Mouse (Mus musculus): ENCODE measurements around the gene Unc5b. TPM values are rescaled to one million over a fixed set of nuclear protein-coding genes. Genes with fewer than 3 reads are reported as not detected.

The Unc5b gene
- total RNA-seq, 2 experiments from 2014 or later = not detected

DNA sequence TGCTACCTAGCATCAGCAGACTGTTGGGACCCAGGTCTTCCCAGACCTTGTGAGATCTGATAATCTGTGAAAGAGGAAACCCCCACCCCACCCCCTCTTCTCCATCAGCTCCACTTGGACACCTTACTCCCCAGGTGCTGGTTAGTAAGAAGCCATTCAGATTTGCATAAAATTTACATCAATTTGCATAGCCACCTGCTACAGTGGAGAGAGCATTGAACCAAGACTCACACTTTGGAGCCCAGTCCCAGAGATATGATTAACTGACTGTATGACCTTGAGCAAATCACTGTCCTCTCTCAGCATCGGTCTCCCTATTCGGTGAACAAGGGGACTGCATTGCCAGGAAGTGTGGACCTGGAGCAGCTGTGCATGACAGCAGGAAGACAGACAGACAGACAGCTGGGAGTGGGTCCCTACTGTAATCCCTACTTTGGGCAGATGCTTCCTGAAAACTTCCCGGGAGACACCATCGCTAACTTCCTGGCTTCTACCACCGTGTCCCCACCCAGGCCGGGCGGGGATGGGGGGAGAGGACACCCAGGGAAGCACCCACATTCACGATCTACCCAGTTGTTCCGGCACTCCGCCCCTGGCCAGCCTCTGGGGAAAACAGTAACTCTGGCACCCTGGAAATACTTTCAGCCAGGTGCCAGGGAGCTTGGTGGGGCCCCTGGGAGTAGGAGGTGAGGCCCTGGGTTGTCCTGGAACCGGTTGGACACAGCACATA lies 30.0 kb downstream of the Unc5b start:
- ATAC-seq (replicated peaks; ENCODE audit: poor library complexity) = no peak

DNA sequence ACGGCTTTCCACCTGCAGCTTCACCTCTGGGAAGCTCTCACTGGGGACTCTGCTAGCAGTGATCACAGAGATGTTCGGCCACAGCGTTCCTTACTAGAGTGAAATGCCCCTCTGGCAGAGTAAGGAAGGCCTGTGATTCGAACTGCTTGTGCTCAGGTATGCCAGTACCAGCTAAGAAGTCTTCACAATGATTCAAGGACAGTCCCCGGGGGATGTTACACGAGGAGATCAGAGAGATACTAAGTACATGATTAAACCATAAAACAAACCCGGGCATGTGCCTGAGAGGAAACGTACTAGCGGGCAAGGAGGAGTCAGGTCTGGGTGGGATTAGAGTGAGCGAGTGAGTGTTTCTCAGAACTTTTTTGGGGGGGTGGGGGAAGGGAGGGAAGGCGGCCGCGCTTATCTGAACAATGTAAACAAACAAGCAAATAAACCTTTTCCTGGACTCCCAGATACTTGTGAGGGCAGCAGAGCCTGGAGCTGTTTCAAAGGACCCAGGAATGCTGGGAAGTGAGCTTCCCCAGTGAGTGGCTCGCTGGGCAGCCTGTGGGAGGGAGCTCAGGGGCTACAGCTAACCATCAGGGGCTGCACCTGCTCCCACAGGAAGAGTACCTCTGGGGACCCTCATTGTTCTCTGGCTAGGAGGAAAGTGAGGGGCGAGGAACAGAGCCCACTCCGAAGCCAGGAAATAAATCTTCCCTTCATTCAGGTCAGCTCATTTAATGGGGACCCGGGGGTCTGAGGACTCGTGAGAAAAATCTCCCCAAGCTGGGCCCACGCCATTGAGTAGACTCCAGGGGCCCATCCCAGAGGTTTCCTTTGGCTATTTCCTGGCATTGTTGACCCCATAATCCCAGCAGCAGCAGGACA lies 30.9 kb downstream of the Unc5b start:
- ATAC-seq (replicated peaks; ENCODE audit: poor library complexity) = no peak

DNA sequence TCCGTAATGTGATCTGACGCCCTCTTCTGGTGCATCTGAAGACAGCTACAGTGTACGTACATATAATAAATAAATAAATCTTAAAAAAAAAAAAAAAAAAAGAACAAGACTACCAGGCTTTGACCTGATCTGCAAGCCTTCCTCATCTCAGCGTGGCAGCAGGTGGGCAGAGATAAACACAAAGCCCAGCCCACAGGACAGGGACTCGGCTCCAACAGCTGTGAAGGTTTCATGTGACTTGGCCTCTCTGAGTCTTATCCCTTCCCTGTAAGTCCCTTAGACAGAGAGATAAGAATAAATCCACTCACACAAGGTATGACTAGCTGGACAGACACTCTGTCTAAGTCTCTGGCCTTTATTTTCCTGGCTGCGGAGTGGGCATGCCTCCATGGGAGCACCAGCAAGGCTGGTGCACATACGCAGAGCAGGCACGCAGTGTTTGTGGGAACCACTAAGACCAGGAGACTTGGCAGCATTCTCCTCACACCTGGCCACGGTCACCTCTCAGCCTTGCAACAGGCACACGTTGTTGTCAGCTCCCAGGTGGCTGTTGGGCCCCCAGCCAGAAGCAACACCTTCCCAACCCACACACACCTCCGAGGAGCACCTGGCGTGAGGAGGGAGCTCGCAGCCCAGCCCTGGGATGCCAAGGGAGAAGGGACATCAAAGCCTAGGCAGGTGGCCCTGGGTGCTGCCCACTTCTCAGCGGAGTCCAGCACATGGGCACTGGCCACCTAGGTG lies 33.5 kb downstream of the Unc5b start:
- ATAC-seq (replicated peaks; ENCODE audit: poor library complexity) = no peak

DNA sequence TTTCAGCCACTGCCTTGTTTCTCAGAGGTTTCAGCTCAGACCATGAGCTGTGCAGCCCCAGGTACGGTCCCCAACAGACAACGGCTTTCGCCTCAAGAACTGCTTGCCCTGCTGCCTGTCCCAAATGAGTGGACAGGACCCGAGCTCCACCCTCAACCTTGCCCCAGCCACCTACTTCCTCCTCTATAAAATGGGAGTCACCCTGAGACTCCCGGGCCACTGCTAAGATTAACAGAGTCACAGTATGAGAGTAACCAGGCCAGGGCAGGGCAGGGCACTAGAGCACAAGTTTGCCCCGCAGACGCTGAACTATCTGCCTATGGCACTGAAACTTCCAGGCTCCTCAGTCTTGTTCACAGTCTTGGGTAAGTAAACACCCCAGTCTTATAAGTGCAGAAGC lies 34.9 kb downstream of the Unc5b start:
- no peak for ATAC-seq (replicated peaks; ENCODE audit: poor library complexity)

DNA sequence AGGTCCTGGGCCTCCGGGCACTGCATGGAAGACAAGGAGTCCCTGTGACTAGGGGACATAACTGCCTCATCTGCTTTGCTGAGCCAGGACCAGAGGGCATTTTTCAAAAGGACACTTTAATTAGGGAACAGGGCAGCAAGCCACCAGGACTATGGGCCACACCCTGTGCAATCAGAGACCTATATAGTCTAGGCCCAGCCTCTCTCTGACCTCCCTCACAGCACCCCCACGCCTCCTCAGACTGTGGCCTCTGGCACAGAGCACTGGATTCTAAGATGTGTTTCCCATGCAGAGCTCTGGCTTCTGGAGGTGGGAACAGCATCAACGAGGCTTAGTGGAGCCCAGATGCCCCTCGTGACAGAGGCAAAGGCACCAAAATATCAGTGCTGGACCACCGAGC lies 35.4 kb downstream of the Unc5b start:
- ATAC-seq (replicated peaks; ENCODE audit: poor library complexity) = no peak

DNA sequence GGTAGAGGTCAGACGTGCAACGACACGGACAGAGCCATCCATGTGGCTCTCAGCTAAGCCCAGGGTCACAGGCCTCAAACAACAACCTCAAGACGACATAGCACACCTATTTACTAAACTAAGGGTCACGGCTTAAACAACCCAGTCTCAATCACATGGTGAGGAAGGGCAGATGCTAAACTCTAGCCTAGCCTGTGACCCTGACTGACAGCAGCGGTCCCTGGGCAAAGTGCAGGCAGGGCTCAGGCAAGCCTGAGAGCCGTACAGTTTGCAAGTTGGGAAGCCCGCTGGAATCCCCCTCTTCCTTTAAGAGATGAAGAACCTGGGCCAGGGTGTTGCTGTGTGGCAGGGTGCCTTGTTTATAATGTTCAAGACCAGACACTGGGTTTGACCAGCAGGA lies 36.6 kb downstream of the Unc5b start:
- ATAC-seq (replicated peaks; ENCODE audit: poor library complexity) = no peak

DNA sequence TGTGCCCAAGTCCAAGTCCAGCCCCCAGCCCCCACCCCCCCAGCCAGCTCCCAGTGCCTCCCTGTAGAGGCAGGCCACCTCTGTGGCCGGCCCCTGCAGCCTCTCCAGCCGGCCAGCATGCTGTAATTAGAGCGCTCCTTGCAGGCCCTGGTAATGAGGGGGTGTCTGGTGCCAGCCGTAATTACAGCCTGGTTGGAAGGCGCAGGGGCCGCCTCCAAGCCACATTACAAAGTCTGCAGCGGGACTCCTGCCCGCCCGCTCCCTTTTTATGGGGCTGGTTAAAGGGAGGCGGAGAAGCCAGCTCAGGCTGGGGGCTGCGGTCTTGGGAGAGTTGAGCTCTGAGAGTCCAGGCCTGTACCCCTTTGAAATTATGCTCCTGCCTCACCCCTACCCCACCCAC lies 37.0 kb downstream of the Unc5b start:
- ATAC-seq (replicated peaks; ENCODE audit: poor library complexity) = no peak

DNA sequence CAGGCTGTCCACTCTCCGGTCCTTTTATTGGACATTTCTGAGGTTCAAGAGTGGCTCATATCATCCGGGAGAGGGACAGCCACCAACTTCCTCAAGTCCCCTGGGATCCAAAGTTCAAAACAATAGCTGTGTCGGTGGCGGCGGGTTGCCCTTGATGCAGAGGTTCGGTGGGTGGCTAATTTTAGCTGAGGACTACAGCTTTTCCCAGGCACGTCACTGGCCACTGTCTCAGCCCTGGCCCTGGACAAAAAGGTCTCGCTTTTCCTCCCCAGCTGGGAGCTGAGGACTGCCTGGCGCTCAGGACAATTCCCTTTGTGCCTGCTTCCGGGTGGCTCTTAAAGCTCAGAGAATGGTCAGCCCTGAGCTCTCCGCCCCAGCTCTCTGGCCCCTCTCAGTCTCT lies 38.5 kb downstream of the Unc5b start:
- ATAC-seq (replicated peaks; ENCODE audit: poor library complexity) = no peak

DNA sequence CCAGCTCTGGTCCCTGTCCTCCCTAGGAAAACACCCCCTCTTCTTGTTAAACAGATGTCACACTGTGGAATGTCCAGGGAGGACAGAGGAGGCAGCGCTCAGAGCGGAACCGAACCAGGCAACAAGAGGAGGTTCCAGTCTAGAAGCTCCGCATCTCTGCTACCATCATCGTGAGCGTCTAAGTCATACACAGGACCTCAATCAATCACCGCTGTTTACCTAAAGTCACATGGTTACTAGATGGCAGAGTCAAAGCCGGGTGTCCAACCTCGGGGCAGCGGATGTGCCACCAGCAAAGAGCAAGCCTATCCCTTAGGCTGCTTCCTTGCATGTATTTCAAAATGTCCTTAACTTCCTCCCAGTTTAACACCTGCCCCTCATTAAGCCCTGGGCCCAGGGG lies 39.0 kb downstream of the Unc5b start:
- ATAC-seq (replicated peaks; ENCODE audit: poor library complexity) = no peak

DNA sequence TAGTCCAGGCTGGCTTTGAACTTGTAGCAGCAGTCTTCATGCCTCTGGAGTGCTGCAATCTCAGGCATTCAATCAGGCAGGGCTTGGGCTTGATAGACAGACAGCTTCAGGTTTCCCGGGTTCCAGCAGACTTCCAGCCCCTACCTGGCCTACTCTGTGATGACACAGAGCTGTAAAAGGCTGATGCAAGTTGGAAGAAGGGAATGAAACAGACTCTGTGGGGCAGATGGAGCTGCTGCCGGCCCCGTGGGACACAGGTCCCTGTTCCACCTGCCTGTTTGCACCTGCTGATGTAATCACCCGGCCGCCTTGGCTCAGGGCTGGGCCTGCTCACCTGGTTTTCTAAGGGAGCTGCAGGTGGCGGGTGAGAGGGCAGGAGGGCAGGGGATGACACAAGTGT lies 40.5 kb downstream of the Unc5b start:
- no peak for ATAC-seq (replicated peaks; ENCODE audit: poor library complexity)

DNA sequence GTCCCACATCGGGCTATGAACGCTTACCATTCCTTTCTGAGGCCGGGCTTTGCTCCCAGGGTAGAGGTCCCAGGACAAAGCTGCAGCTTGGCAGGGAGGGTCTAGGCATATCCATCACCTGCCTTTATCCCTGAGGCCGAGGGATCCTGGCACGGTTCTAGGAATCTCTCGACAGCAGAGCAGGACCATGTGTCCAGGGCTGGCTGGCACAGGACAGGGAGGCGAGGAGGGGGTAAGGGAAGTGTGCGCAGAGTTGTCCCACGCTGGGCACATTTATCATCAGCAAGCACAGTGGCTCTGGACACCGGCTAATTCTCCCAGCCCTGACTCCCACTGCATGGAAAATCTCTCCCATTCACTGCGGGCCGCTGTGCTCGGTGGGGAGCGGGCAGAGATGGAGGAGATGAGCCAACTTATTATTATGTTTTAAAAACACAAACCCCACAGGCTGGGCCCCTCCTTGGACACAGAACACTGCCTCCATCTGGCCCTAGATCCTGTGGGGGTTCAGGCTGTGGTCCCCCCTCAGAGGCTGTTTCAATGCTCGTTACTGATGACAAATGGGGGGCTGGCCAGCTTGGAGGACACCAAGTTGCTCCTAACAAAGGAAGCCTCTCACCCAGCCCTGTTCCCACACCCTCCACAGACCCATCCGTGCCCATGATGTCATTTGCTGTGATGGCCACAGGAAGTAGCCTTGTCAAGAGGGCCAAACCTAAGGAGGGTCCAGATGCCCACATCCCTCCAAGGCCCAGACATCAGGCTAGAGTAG lies 43.9 kb downstream of the Unc5b start:
- no peak for ATAC-seq (replicated peaks; ENCODE audit: poor library complexity)

DNA sequence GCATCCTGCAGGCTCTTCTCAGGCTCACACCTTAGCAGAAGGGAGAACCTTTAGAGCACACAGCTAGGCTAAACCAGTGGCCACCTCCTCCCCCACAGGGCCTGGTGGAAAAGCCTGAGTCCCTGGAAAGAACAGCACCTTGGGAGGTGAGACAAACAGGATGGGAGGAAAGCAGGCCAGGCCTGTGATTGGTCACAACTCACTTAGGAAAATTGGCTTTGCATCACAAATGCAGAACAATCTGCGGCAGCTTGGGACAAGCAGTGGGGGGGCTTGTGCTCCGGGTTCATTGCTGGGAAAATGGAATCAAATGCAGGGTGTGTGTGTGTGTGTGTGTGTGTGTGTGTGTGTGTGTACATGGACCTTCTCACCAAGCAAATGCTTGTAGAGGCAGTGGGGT lies 47.8 kb downstream of the Unc5b start:
- ATAC-seq (replicated peaks; ENCODE audit: poor library complexity) = no peak

DNA sequence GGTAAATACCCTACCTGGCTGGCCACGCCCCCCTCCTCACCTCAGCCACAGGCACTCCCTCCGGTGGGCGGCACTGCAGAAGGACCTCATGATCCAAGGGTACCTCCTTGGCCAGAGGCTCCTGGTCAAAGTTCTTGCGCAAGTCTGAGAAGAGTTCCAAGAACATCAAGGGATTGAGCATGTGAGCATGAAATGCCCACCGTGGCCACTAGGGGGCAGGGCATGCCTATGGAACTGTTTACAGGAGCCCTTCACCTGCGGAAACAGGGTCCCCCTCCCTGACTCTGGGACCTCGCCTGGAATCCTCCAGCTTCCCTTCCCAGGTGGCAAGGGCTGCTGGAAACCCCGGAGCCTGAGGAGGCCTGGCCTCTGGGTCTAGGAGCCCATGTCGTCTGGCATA lies 51.8 kb downstream of the Unc5b start:
- ATAC-seq (replicated peaks; ENCODE audit: poor library complexity) = peak; percentile 78

DNA sequence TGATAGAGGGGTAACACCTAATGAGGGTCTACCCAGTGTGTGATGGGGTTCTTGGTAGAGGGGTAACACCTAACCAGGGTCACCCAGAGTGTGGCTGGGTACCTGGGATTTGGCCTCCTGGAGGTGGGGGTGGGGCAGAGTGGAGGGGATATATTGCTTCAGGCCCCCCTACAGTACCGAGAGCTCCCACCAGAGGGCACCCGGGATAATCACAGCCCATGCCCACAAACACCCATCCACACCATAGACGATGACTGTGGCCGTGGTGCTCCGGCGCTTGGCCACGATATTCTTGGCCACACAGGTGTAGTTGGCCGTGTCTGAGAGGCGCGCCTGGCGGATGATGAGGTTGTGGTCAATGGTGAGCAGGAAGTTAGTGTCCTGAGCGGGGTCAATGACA lies 52.8 kb downstream of the Unc5b start:
- peak; percentile 56 for ATAC-seq (replicated peaks; ENCODE audit: poor library complexity)

DNA sequence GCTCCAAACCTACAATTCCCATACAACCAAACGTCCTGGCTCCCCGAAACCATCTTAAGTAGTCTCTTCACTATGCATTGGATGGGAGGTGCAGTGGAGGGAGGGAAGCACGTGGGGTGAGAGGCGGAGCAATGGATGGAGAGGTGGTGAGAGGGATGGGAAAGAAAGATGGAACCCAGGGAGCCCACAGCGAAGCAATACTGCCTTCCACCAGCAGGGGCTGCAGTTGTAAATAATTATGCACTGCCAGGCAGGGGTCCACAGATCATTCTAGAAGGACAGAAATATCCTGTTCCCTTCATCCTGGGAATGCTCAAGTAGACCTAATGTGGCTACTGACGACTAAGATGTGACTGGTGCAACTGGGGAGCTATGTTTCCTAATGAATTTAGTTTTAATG lies 55.9 kb downstream of the Unc5b start:
- 0 out of 2 replicates have a peak, but pooled peaks have one; percentile 19 for ATAC-seq (replicated peaks; ENCODE audit: poor library complexity)

DNA sequence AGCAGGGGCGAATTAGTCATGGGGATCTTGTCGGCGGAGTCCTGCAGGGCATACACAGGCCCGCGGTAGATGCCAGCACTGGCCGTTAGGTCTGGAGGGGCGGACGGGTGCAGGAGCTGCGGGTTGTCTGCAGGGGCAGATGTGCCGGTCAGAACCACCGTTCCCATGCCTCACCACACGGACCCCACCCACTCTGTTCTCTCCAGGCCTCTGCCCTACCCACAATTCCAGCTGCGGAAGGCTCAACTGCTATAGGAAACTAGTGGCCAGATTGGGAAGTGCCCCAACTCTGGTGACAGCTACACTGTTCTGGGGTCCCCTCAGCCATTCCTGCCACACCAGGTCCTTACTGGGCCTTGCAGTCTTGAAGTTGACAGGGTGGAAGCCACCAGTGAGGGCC lies 56.8 kb downstream of the Unc5b start:
- ATAC-seq (replicated peaks; ENCODE audit: poor library complexity) = no peak

DNA sequence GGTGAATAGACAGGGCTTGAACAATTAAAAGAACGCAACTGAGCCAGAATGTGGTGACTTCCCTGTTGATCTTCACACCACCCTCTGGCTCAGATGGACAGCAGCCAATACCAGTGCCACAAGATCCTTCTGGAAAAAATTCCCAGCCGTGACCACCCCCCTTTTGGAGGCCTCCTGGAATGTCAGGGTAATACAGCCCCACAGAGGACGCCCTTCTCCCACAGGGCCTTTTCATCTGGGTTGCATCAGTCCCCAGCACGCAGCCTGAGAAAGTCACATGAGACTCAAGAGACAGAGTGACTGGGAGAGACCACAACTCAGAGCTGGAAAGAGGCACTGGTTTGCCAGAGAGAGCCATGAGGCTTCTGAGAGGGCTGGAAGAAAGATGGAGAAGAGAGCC lies 60.5 kb downstream of the Unc5b start:
- ATAC-seq (replicated peaks; ENCODE audit: poor library complexity) = no peak

DNA sequence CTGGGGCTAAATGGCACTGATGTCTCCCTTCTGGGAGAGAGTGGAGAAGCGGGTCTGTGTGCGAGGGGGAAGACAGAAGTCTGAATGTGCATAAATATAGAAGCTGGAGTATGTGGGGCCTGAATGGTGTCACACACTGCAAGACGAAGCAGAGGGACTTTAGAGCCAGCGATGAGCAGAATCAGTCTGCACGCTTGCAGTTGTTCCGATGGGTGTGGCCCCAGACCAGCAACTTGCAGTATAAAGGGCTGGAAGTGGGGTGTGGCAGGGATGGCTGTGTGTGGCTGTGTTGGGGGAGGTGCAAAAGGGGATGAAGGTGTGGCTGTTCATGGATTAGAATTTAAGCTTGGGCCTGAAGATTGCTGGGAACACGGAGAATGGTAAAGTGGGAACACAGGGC lies 62.8 kb downstream of the Unc5b start:
- no peak for ATAC-seq (replicated peaks; ENCODE audit: poor library complexity)

DNA sequence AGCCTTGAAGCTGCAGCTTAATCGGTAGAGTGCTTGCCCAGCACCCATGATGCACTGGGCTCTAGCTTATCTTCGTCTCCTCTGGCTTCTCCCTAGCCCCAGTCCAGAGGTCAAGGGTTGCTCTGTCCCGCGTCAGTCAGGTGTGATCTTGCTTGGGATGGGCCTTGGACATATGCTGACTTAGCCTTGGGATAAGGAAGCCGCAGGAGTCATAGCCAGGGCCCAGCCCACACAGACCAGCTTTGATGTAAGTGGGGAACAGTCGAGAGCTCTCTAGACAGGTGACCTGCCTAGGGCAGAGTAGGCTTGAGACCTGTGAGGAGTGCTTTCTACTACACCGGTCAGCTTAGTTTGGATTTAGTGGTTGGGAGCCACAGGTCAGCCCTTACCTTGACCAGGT lies 64.0 kb downstream of the Unc5b start:
- ATAC-seq (replicated peaks; ENCODE audit: poor library complexity) = no peak

DNA sequence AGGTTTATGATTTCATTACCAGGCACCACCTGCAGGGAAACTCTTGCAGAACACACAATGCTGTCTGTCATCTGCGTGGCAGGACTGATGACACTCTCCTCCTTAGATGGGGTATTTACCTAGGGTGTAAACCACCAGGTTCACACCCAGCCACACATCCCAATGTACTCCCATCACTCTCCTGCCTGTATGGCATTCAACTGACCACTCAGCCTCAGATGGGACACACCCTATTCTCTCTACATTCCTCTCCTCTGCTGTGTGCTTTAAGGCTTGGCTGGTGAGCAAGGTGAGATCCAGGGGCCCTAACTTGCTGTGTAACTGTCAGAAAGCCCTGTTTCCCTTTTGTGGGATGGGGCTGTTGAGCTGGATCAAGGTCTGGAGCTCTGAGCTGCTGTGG lies 69.3 kb downstream of the Unc5b start:
- no peak for ATAC-seq (replicated peaks; ENCODE audit: poor library complexity)

DNA sequence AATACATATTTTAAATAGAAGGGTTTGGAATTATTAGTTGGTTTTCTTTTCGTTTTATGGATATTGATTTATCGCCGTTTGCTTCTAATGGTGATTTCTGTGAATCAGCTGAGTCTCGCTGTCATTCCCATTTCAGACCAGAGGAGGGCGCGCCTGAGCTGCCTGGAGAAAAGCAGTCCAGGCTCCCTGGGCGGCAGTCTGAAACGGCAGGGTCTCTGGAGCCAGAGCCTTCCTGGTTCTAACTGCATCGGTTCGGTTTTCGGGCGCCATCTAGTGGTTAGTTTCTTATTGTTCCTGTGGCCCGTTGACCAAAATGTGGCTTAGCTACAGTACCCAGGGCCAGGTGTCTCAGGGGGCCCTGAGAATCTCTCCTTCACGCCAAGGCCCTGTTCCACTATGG lies 71.0 kb downstream of the Unc5b start:
- peak; percentile 99 for ATAC-seq (replicated peaks; ENCODE audit: poor library complexity)
